Mouse (Mus musculus) cortical plate, adult 2 months (tissue): ENCODE measurements around the gene Fbln2. TPM values are rescaled to one million over a fixed set of nuclear protein-coding genes. Genes with fewer than 3 reads are reported as not detected.
A peak's percentile ranks its signal among the peaks of the same experiment; 100 is the strongest.

Experiments
- H3K27ac ChIP-seq: fragments of 200-500 bp; 2 replicates; pipeline ENCODE4 v1.5.1; 2012; ENCODE audit warnings: low read length, control low read depth, inconsistent platforms; ENCODE audit not compliant: insufficient read depth
- H3K4me1 ChIP-seq: fragments of 200-500 bp; 2 replicates; pipeline ENCODE4 v1.6.1; 2011; ENCODE audit warnings: low read length; ENCODE audit not compliant: control insufficient read depth, insufficient read depth
- H3K4me3 ChIP-seq: fragments of 200-500 bp; 2 replicates; pipeline ENCODE4 v1.5.1; 2011; ENCODE audit warnings: mild to moderate bottlenecking, low read length, control low read depth; ENCODE audit not compliant: insufficient read depth
- CTCF ChIP-seq: fragments of 200-500 bp; IDR thresholded peaks from 2 replicates; pipeline ENCODE4 v1.5.1; 2011; ENCODE audit warnings: mild to moderate bottlenecking, control low read depth, low read length; ENCODE audit not compliant: insufficient read depth; ENCODE audit errors: extremely low read depth
- POLR2A ChIP-seq: fragments of 200-500 bp; IDR thresholded peaks from 2 replicates; pipeline ENCODE4 v1.6.1; 2011; ENCODE audit warnings: mild to moderate bottlenecking, low read length, control low read depth; ENCODE audit not compliant: insufficient read depth; ENCODE audit errors: extremely low read depth
- polyA plus RNA-seq: library from polyadenylated mRNA; depleted of rRNA; stranded (reverse); fragments of >200 nt; gene quantifications from 2 replicates; pipeline ENCODE4 v1.2.3, GENCODE M21; 2012

Fbln2 gene
- polyA plus RNA-seq, 1 experiment: 12.8 TPM

- TF ChIP-seq CTCF (no peak), POLR2A (no peak)
- Histone ChIP-seq H3K27ac (no peak overlapping the region), H3K4me3 (no peak overlapping the region), H3K4me1 (no peaks in the 10 kb centered on the region; the same call in 1 of the 2 replicates)
Measured at GRCm38 (mm10) chr6:91283031-91283430, 70.8 kb downstream of the Fbln2 start.

DNA sequence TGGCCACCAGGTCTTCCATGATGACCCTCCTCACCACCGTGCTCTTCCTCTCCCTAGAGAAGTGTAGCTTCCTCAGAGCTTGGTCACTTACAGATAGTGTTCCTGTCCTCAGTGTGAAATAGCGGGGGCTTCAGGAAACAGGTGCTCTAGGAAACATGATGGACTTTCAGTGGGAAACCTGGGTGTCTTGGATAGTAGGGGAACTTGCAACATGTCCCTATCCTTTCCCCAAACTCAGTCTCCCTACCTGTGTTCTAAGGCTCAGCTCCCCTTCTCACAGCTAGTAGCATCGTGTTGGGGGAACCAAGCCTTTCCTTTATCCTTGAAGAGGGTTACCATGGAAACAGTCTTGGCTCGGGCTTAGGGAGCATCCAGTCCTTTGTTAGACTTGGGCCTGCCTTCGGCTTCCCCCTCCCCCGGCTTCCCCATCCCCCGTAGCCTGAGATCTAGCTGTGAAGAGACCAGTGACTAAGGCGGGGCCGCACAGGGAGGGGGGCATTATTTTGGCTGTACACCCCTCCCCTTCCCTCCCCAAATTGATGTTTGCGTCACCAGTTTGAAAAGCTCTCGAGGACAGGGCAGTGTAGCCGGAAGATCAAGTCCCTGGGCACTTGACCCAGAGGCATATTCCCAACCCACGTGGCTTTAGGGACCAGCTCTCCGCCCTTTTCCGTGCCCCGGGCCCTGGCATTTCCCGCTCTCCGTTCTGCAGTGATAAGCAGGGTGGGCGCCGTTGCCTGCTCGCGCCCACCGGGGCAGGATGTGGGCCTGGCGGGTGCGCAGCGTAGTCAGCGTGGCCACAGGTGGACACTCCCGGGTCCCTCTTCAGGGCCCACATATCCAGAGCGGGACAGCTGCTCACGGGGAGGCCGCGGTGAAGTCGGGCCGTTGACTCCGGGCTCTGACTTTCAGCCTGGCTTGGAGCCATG lies 72.5 kb downstream of the Fbln2 start:
- no peak overlapping the region for H3K4me3 ChIP-seq

DNA sequence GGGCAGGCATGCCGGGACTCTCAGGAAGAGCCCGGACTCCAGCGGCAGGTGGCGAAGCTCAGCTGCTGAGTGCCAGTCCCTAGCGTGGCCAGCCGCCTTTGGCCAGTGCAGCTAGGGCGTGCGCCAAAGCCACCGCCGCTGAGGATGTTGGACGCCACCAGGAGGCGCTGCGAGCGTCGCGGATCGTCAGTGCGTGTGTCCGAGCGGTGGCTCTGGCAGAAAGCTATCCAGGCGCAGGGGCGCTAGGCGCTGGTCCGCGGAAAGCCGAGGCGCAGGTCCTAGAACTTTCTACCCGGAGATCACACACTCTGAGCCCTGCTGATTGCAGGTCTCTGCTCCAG lies 73.2 kb downstream of the Fbln2 start:
- TF ChIP-seq POLR2A (no peak), CTCF (peak; percentile 78)
- no peak overlapping the region for H3K4me3 ChIP-seq
- no peaks in the 10 kb centered on the region; the same call in 1 of the 2 replicates for H3K4me1 ChIP-seq
- no peak overlapping the region for H3K27ac ChIP-seq

More for the DNA sequence above, 72.5 kb downstream of the Fbln2 start:
- no peak for TF ChIP-seq POLR2A
- TF ChIP-seq CTCF: no peak
- no peaks in the 10 kb centered on the region; the same call in 1 of the 2 replicates for H3K4me1 ChIP-seq
- H3K27ac ChIP-seq: no peak overlapping the region

- Histone ChIP-seq H3K4me1 (no peaks in the 10 kb centered on the region; the same call in 1 of the 2 replicates), H3K27ac (no peak overlapping the region), H3K4me3 (no peak overlapping the region)
- TF ChIP-seq CTCF: no peak
- TF ChIP-seq POLR2A: no peak
Measured at GRCm38 (mm10) chr6:91285814-91286545, 73.7 kb downstream of the Fbln2 start.

DNA sequence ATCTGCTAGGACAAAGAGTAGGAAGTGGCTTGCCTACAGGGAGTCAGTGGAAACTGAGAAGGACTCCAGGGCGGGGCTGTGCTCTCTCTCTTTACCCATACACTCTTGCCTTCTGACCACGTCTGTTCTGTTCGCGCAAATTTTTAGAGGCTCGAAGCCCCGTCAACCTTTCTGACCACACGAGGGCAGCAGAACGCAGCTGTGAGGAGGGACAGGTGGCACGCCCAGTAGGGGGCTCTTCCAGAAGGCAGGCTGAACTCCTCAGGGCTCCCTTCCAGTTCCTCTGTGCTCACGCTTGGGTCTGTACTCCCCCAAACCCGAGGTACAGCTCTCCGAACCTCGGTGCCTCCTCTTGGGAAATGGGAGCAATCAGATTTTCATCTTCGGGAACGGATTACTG lies 74.4 kb downstream of the Fbln2 start:
- TF ChIP-seq POLR2A: no peak
- TF ChIP-seq CTCF: peak; percentile 97
- Histone ChIP-seq H3K4me1 (no peaks in the 10 kb centered on the region; the same call in 1 of the 2 replicates), H3K27ac (no peak overlapping the region), H3K4me3 (no peak overlapping the region)

DNA sequence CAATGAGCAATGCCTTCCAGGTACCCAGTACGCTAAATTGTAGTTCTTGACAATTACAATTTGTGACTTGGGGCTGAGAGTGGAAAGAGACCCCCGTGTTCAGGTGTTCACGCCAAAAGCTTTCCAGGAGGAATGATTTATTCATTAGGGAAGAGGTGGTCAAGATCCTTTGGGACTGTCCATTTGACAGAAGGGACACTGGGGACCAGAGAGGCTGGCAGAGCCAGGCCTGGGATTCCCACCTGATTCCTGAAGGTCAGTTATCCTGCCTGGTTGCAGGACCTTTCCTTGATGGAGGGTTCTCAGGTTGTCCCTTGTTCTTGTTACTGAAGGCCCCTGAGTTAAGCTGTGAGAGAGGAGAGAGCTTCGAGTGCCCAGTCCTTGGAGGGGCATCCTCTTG lies 74.9 kb downstream of the Fbln2 start:
- Histone ChIP-seq H3K27ac (no peak overlapping the region), H3K4me3 (no peak overlapping the region), H3K4me1 (no peaks in the 10 kb centered on the region; the same call in 1 of the 2 replicates)
- no peak for TF ChIP-seq CTCF
- TF ChIP-seq POLR2A: no peak

- Histone ChIP-seq H3K4me3 (no peak overlapping the region), H3K27ac (no peak overlapping the region), H3K4me1 (no peaks in the 10 kb centered on the region; the same call in 1 of the 2 replicates)
- TF ChIP-seq POLR2A (no peak), CTCF (no peak)
Measured at GRCm38 (mm10) chr6:91287636-91288035, 75.4 kb downstream of the Fbln2 start.

DNA sequence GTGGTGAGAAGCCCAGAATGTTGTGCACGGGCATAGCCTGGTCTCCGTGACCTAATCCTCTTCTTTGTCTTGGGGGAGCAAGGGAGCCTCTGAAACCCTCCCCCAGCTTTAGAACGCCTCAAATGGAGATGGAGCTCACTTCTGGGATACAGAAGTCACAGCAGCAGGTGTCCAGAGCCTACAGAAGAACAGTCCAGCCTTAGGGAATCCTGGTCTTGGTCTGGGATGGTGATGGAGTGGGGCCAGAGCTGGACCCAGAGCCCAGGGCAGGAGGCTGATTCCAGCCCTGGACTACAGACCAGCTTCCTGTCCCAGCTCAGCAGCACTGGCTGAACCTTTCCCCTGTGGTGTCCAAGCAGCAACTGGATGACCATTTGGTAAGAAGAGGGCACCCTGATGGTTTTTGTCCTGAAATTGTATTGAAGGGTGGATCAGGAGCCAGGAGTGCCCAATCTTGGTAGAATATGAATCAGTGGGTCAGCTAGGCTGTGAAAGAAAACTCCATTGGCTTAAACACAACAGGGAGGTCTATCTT lies 76.1 kb downstream of the Fbln2 start:
- Histone ChIP-seq H3K4me3 (no peak overlapping the region), H3K27ac (no peak overlapping the region), H3K4me1 (no peaks in the 10 kb centered on the region; the same call in 1 of the 2 replicates)
- TF ChIP-seq CTCF (no peak), POLR2A (no peak)

DNA sequence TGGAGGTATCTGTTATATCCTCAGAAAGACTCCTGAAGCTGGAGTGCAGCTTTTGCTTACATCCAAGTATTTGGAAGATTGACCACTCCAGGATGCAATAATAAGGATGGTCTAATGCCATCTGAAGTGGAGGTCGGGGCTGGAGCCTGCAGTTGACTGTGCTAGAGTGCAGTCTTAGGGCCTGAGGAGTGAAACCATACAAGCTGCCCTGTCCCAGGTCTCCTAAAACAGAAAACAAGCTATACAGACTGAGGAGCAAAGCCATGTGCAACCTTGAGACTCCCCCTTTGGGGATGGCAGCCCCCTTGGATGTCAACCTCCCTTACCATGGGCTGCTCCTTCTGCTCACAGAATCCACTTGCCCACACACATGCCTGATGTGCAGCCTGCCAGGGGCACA lies 76.7 kb downstream of the Fbln2 start:
- H3K4me1 ChIP-seq: no peaks in the 10 kb centered on the region; the same call in 1 of the 2 replicates
- H3K27ac ChIP-seq: no peak overlapping the region

More for the DNA sequence above, 76.7 kb downstream of the Fbln2 start:
- TF ChIP-seq POLR2A (no peak), CTCF (no peak)
- no peak overlapping the region for H3K4me3 ChIP-seq
